Mouse (Mus musculus): ENCODE data around the gene Ppp2r5b. TPM values are rescaled to one million over a fixed set of nuclear protein-coding genes. Genes with fewer than 3 reads are reported as not detected.

Gene Ppp2r5b
- polyA plus RNA-seq (2014; fragmentation: Nextera tagmentation; extraction: Ambion mirVana) = 47.4 and 61.2 TPM in 2 replicates

DNA sequence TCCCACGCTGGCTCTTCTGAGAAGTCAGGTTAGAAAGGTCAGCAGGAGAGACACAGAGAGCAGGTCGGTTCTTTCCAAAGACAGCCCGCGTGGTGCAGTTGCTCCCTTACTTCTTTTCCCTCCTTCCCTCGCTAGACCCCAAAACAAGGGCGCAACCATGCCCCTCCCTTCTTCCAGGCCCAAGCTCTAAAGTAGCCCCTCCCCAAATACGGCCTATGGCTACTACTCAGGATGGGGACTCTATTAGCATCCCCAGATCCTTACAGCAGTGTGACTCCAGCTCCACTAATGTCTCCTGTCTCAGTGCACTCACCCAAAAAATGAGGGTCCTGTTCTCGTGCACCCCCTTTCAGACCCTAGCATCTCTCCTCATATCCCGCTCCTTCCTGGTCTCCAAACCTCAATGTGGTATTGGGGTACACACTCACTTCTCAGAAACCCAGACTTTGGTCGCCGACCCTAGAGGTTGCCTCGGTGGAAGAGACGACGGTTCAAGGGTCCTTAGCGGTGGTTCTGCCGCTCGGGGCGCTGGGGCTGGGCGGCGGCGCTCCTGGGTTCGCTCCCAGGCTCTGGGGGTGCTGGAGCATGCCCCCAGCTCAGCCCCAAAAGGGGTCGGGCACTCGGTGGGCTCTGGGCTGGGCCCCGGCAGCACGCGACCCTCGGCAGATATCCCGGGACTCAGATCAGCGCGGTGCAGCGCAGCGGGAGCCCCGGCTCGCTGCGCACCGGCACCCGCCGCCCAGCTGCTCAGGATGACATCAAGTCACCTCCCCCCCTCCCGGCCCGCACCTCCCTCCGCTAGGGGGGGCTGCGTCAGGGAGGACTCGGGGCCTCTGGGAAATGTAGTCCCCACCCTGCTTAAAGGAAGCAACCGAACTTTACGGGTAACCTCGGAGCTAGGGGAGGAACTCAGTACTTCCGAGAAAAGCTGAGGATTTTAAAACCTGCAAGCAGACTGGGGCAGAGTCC, at the start of gene Ppp2r5b:
TSS of gene Ppp2r5b (minus strand) at position 789 of the 969 bp plus-strand sequence.
- peak; percentile 92 for ATAC-seq (ENCODE audit: insufficient read depth, low FRiP score, low TSS enrichment)
- peak; percentile 95 for DNase-seq (ENCODE audit: low spot score)
- Histone ChIP-seq H3K9ac (ENCODE audit: low read length) (peak within 1 kb of the TSS; percentile 85), H3K4me2 (ENCODE audit: low read depth) (peak within 1 kb of the TSS; percentile 53), H3K4me3 (ENCODE audit: low read depth, low read length) (peak within 1 kb of the TSS; percentile 79), H3K9me3 (ENCODE audit: control insufficient read depth, low read length) (no peaks in the 10 kb centered on the region), H3K36me3 (ENCODE audit: control insufficient read depth, insufficient read depth, low read length) (0 out of 2 replicates have a peak, but pooled peaks cover 2% of the 10 kb centered on the region), H3K27ac (ENCODE audit: low read depth, low read length) (0 out of 2 replicates have a peak within 1 kb of the TSS, but pooled peaks have one; percentile 30), H3K27me3 (ENCODE audit: control insufficient read depth, insufficient read depth, low read length) (no peaks in the 10 kb centered on the region), H3K4me1 (ENCODE audit: control insufficient read depth, insufficient read depth, low read length) (peaks cover 8% of the 10 kb centered on the region)
- 2% methylated on average over 48 of the region's 48 CpGs for WGBS

GRCm38 (mm10) chr19:6285226-6285625, 49.6 kb upstream of the Ppp2r5b start:
- H3K4me3 ChIP-seq (ENCODE audit: low read depth, low read length) = no peak overlapping the region
- H3K9ac ChIP-seq (ENCODE audit: low read length) = no peak overlapping the region
- no peak overlapping the region for H3K4me2 ChIP-seq (ENCODE audit: low read depth)
- 84% methylated on average over 8 of the region's 8 CpGs for WGBS
- H3K27ac ChIP-seq (ENCODE audit: low read depth, low read length) = no peak overlapping the region
- H3K9me3 ChIP-seq (ENCODE audit: control insufficient read depth, low read length) = no peaks in the 10 kb centered on the region
- no peaks in the 10 kb centered on the region for H3K27me3 ChIP-seq (ENCODE audit: control insufficient read depth, insufficient read depth, low read length)
- ATAC-seq (ENCODE audit: insufficient read depth, low FRiP score, low TSS enrichment) (no peak), DNase-seq (ENCODE audit: low spot score) (no peak)
- H3K36me3 ChIP-seq (ENCODE audit: control insufficient read depth, insufficient read depth, low read length) = peaks cover 20% of the 10 kb centered on the region
- H3K4me1 ChIP-seq (ENCODE audit: control insufficient read depth, insufficient read depth, low read length) = no peaks in the 10 kb centered on the region

- Histone ChIP-seq H3K9me3 (ENCODE audit: control insufficient read depth, low read length) (no peaks in the 10 kb centered on the region), H3K9ac (ENCODE audit: low read length) (no peak overlapping the region), H3K4me2 (ENCODE audit: low read depth) (no peak overlapping the region), H3K36me3 (ENCODE audit: control insufficient read depth, insufficient read depth, low read length) (peaks cover 17% of the 10 kb centered on the region), H3K4me1 (ENCODE audit: control insufficient read depth, insufficient read depth, low read length) (peaks cover 4% of the 10 kb centered on the region; the same call in 1 of the 2 replicates), H3K27ac (ENCODE audit: low read depth, low read length) (no peak overlapping the region), H3K4me3 (ENCODE audit: low read depth, low read length) (no peak overlapping the region), H3K27me3 (ENCODE audit: control insufficient read depth, insufficient read depth, low read length) (no peaks in the 10 kb centered on the region)
- WGBS = 93% methylated on average over 12 of the region's 12 CpGs
- no peak for DNase-seq (ENCODE audit: low spot score)
- ATAC-seq (ENCODE audit: insufficient read depth, low FRiP score, low TSS enrichment) = no peak
These were observed 48.8 kb upstream of the Ppp2r5b start for GRCm38 (mm10) chr19:6284502-6284901.

GRCm38 (mm10) chr19:6283001-6283400, 47.3 kb upstream of the Ppp2r5b start:
- H3K4me1 ChIP-seq (ENCODE audit: control insufficient read depth, insufficient read depth, low read length) = peaks cover 19% of the 10 kb centered on the region
- no peak overlapping the region for H3K4me3 ChIP-seq (ENCODE audit: low read depth, low read length)
- H3K27ac ChIP-seq (ENCODE audit: low read depth, low read length) = no peak overlapping the region
- DNase-seq (ENCODE audit: low spot score) = no peak
- H3K4me2 ChIP-seq (ENCODE audit: low read depth) = no peak overlapping the region
- H3K9me3 ChIP-seq (ENCODE audit: control insufficient read depth, low read length) = no peaks in the 10 kb centered on the region
- ATAC-seq (ENCODE audit: insufficient read depth, low FRiP score, low TSS enrichment) = no peak
- peaks cover 16% of the 10 kb centered on the region for H3K36me3 ChIP-seq (ENCODE audit: control insufficient read depth, insufficient read depth, low read length)
- WGBS = 91% methylated on average over 5 of the region's 5 CpGs
- no peaks in the 10 kb centered on the region for H3K27me3 ChIP-seq (ENCODE audit: control insufficient read depth, insufficient read depth, low read length)
- H3K9ac ChIP-seq (ENCODE audit: low read length) = no peak overlapping the region

DNA sequence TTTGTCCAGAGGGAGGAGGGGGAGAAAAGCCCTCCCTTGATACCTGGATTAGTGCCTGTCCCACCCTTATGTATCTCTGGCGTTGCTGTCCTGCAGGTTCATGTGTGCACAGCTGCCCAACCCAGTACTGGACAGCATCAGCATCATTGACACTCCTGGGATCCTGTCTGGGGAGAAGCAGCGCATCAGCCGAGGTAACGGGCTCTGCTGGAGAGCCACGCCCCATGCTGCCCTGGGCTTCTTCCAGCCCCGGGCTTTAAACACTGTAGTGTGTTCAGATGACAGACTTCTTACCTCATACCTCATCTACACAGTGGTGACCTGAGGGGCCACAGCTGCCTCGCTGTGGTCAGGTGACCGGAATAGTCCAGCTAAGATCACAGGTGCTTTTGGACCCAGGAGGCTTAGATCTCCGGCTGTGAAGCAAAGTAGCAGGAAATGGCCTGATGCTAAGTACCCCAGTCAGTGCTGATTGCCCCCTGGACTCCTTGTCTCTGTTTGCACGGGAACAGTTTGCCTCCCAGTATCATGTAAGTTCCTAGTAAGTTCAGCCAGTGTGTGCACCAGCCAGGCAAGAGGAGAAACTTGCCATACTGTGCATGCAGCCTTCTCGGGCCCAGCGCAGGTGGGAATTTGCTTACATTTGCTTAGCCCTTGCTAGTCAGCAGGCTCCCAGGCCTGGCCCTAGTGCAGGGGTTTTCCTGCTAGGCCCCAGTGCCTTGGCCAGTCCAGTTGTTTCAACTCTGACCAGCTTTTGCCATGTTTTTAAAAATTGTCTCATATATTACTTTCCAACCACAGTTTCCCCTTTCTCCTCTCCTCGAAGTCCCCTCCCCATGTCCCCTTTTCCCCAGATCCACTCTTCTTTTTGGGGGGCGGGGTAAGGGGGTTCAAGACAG, 45.7 kb upstream of the Ppp2r5b start:
- no peak overlapping the region for H3K27ac ChIP-seq (ENCODE audit: low read depth, low read length)
- H3K9ac ChIP-seq (ENCODE audit: low read length) = no peak overlapping the region
- H3K4me3 ChIP-seq (ENCODE audit: low read depth, low read length) = no peak overlapping the region
- ATAC-seq (ENCODE audit: insufficient read depth, low FRiP score, low TSS enrichment) (no peak), DNase-seq (ENCODE audit: low spot score) (no peak)
- peaks cover 16% of the 10 kb centered on the region; the same call in 1 of the 2 replicates for H3K36me3 ChIP-seq (ENCODE audit: control insufficient read depth, insufficient read depth, low read length)
- no peak overlapping the region for H3K4me2 ChIP-seq (ENCODE audit: low read depth)
- no peaks in the 10 kb centered on the region for H3K27me3 ChIP-seq (ENCODE audit: control insufficient read depth, insufficient read depth, low read length)
- H3K9me3 ChIP-seq (ENCODE audit: control insufficient read depth, low read length) = no peaks in the 10 kb centered on the region
- peaks cover 26% of the 10 kb centered on the region for H3K4me1 ChIP-seq (ENCODE audit: control insufficient read depth, insufficient read depth, low read length)
- 86% methylated on average over 14 of the region's 14 CpGs for WGBS

DNA sequence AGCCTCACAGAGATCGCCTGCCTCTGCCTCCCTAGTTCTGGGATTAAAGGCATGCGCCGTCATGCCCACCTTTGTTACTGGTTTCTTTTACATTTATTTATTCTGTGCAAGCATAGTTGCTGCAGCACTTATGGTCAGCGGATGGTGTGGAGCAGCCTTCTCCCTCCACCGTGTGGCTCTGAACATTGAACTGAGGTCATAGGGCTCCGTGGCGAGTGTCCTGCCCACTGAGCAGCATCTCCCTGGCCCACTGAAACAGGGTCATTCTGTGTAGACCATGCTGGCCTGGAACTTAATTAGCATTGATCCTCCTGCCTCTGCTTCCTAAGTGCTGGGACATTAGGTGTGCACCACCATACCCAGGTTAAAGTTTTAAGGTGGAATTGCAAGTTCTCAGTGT, 44.9 kb upstream of the Ppp2r5b start:
- Histone ChIP-seq H3K27me3 (ENCODE audit: control insufficient read depth, insufficient read depth, low read length) (no peaks in the 10 kb centered on the region), H3K27ac (ENCODE audit: low read depth, low read length) (no peak overlapping the region), H3K4me1 (ENCODE audit: control insufficient read depth, insufficient read depth, low read length) (peaks cover 29% of the 10 kb centered on the region), H3K9ac (ENCODE audit: low read length) (peak overlapping the region; percentile 33; the same call in 1 of the 2 replicates), H3K4me3 (ENCODE audit: low read depth, low read length) (no peak overlapping the region), H3K4me2 (ENCODE audit: low read depth) (no peak overlapping the region), H3K9me3 (ENCODE audit: control insufficient read depth, low read length) (no peaks in the 10 kb centered on the region), H3K36me3 (ENCODE audit: control insufficient read depth, insufficient read depth, low read length) (peaks cover 14% of the 10 kb centered on the region; the same call in 1 of the 2 replicates)
- DNase-seq (ENCODE audit: low spot score) (no peak), ATAC-seq (ENCODE audit: insufficient read depth, low FRiP score, low TSS enrichment) (no peak)
- 91% methylated on average over 7 of the region's 7 CpGs for WGBS

- no peak for DNase-seq (ENCODE audit: low spot score)
- no peak for ATAC-seq (ENCODE audit: insufficient read depth, low FRiP score, low TSS enrichment)
- Histone ChIP-seq H3K9me3 (ENCODE audit: control insufficient read depth, low read length) (no peaks in the 10 kb centered on the region), H3K4me3 (ENCODE audit: low read depth, low read length) (peak overlapping the region; percentile 82; the same call in 1 of the 2 replicates), H3K27ac (ENCODE audit: low read depth, low read length) (no peak overlapping the region), H3K9ac (ENCODE audit: low read length) (peak overlapping the region; percentile 33), H3K36me3 (ENCODE audit: control insufficient read depth, insufficient read depth, low read length) (peaks cover 14% of the 10 kb centered on the region; the same call in 1 of the 2 replicates), H3K4me1 (ENCODE audit: control insufficient read depth, insufficient read depth, low read length) (peaks cover 29% of the 10 kb centered on the region), H3K27me3 (ENCODE audit: control insufficient read depth, insufficient read depth, low read length) (no peaks in the 10 kb centered on the region), H3K4me2 (ENCODE audit: low read depth) (peak overlapping the region; percentile 97)
- 87% methylated on average over 6 of the region's 6 CpGs for WGBS
These were observed 43.9 kb upstream of the Ppp2r5b start for GRCm38 (mm10) chr19:6279481-6280144.
